Mouse (Mus musculus) MN1 (cell line): ENCODE data around the gene 1700125H20Rik.
A peak's percentile ranks its signal among the peaks of the same experiment; 100 is the strongest.
"Not testable (repeated sequence)": the region's sequence is repeated elsewhere in the genome, so short reads cannot be mapped to it uniquely, and the experiment has no call there.

Experiments used
- DNase-seq: peaks from one replicate; pipeline ENCODE4 v3.0.0-alpha.2; 2016; ENCODE audit warnings: low spot score

Gene 1700125H20Rik

GRCm38 (mm10) chr11:85170058-85170740, at the start of gene 1700125H20Rik:
Gene 1700125H20Rik (plus strand): TSS chr11:85170404.
- DNase-seq = peak; percentile 85

DNA sequence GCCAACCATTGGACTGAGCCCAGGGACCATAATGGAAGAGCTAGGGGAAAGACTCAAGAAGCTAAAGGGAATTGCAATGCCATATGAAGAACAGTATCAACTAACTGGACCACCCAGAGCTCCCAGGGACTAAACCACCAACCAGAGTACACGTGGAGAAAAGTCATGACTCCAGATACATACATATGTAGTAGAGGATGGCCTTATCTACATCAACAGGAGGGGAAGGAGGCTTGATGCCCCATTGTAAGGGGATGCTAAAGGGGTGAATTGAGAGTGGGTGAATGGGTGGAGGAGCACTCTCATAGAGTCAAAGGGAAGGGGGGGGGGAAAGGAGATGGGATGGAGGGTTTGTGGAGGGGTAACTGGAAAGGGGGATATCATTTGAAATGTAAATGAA, 48.1 kb upstream of the 1700125H20Rik start:
- DNase-seq = no peak

GRCm38 (mm10) chr11:85123267-85123992, 46.8 kb upstream of the 1700125H20Rik start:
- DNase-seq = no peak

- no peak for DNase-seq
Observed at GRCm38 (mm10) chr11:85126257-85127102, 43.7 kb upstream of the 1700125H20Rik start.

DNA sequence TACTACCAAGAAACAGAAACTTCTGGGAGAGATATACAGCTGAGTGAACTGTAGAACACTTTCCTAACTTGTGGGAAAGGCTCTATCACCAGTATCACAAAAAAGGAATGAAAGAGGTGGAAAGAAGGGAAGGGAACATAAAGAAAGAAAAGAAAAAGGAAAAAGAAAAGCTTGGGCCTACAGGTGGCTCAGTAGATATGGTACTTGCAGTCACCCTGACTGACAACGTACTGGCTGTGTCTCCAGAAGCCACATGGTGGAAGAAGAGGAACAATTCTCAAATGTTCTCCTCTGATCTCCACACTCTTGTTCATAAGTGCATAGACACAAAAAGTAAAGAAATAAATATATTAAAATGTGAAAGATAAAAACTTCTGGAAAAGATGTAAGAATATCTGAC, 41.3 kb upstream of the 1700125H20Rik start:
- no peak for DNase-seq

DNA sequence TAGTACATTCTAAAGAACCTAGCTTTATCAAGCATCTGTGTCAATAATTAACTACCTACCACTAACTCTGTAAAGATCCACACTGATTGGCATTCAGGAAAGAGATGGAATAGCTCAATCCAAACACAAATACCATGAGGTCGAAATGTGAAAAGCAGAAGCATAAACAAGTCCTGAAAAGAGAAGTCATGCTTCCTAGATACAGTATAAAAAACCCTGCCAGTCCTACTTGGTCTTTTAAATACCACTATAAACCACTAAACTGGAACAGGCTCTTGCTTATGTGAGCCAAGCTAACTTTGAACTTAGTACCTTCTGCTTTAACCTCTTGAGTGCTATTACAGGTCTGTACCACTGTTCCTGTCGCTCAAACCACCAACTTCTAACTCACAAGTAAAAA, 38.7 kb upstream of the 1700125H20Rik start:
- no peak for DNase-seq

DNA sequence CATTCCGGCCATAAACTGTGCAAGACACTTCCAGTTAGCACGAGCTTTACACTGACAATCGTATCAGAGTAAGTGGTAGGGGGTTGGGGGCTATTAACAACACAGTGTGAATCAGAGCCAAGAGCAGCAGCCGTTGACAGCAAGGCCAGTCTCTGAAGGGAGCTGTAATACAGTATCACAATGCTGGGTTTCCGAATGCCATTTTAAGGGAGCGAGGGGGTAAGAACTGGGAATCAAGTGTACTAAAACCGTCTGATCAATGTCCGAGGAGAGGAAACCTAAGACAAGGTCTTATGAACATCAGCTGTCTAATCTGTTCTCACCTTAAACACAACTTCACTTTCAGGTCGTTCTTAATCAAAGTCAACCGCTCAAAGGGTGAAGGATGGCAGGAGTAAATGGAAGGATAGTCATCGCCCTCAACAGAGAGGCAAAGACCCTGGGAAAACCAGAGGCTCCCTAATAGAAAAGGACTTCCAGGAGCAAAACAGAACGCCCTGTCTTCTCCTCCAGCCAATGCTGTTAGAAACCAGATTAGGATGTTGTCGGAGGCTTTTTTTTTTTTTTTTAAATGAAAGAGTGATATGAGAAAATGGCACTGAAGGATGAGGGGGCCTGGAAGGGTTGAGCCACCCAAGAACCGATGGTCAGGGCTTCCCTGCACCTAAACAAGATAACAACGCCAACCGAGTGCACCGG, 31.3 kb upstream of the 1700125H20Rik start:
- DNase-seq = peak; percentile 37

- DNase-seq = peak; percentile 98
Observed at GRCm38 (mm10) chr11:85139581-85140540, 30.3 kb upstream of the 1700125H20Rik start, which contains the start of gene Usp32. Gene Usp32 (minus strand): TSS chr11:85140161.

GRCm38 (mm10) chr11:85152256-85152930, 17.8 kb upstream of the 1700125H20Rik start:
- peak; percentile 11 for DNase-seq

DNA sequence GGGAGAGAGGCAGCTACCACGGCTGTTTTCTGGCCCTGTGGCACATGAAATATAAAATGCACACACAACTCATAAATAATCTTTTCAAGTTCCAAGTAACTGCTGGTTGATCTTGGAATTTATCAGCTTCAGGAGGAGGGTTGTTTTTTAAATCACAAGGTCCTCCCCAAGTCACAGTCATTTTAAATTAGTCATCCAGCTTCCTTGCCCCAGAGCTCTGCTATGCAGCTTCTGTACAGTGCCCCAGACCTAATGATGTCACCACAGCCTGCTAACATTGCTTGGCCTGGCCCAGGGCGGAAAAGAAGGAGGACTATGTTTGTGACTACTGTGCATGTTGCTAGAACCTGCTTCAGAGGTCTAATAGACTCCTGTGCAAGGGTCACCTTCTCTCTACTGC, 12.9 kb upstream of the 1700125H20Rik start:
- DNase-seq = no peak

- not testable (repeated sequence) for DNase-seq
Observed at GRCm38 (mm10) chr11:85163014-85163413, 7.2 kb upstream of the 1700125H20Rik start.

GRCm38 (mm10) chr11:85164371-85164770, 5.8 kb upstream of the 1700125H20Rik start:
- DNase-seq = no peak

GRCm38 (mm10) chr11:85167503-85167902, 2.7 kb upstream of the 1700125H20Rik start:
- DNase-seq = no peak

GRCm38 (mm10) chr11:85170833-85171232, 629 bp downstream of the 1700125H20Rik start:
- no peak for DNase-seq

DNA sequence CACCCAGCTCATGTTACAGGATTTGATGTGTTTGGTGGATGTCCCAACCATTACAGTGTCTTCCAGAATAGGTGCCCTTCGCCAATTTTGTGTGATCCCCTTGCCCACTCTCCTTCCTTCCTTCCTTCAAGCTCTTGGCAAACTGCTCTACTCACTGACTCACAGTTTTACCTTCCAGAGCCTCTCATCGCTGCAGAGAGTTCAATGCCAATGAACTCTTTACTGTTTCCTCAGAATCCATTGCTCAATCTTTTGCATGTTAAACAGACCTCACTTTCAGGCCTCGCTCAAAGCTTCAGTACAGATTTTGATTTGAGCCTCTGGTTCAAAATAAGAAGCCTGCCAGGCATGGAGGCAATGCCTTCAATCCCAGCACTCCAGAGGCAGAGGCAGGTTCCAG, 5.7 kb downstream of the 1700125H20Rik start:
- no peak for DNase-seq

DNA sequence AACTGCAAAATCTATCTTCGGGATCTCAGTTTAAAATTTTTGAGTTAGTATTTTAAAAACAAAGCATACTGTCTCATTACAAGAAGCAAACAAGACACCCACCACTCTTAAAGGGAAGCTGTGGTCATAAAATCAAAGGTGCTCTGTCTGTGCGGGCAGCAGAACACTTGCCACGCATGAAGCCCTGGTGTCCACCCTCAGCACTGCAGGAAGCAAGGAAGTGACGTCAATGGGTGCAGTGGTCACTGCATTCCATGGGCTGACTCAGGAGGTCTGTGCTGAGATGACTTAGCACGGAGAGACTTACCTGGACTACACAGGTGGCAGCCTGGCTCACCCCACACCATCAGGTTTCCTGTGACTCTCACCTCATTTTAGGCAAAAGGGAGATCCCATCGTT, 7.6 kb downstream of the 1700125H20Rik start:
- no peak for DNase-seq

GRCm38 (mm10) chr11:85178413-85178812, 8.2 kb downstream of the 1700125H20Rik start:
- no peak for DNase-seq

DNA sequence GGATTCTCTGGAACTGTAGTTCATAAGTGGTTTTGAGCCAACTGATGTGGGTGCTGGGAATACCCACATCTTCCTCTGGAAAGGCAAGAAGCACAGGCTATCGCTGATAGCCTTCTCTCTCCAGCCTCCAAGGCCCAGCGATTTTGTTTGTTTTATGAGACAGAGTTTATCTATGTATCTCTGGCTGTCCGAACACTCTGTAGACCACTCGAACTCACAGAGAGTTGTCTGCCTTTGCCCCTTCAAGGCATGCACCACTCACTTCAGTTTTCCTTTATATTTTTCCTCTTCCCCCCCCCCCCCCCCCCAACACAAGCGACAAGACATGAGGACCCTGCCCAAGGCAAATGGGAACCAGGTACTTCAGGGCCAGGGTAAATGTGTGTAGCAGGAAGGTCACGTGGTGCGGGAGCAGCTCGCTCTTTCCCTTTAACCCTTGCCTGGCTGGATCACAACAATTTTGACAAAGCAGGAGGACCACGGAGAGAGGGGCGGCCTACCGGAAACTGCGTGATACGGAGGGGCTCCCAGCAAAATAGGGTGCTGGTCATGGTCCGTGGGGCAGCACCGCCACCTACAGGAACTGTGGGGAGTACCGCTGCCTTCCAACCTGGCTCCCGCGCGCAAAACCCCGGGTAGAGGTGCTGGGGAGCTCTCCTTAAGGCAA, 12.5 kb downstream of the 1700125H20Rik start:
- no peak for DNase-seq

GRCm38 (mm10) chr11:85183284-85183779, 13.1 kb downstream of the 1700125H20Rik start:
- DNase-seq = no peak
